ENCODE assay signal across 9 mouse cellular contexts in genomic region chr7:130206181-130206582, GRCm38 (mm10).
DNase-seq lines count a peak whose midpoint lies in the region; ATAC-seq lines count a peak whose summit lies in the region.
"Had no signal": no experiment of that assay in that cellular context is flagged by ENCODE, and none has a peak within 500 bp of the region (broad histone marks: within the 10 kb centered on the region; RNA-seq: fewer than 3 reads in every experiment).

No protein-coding gene starts in this region.

- intact Hi-C loops in heart, postnatal 25 days (cut with DNase I), result no loop called here
- intact Hi-C loops in heart, postnatal 36 days (cut with DNase I), result no loop called here

- H3K9ac ChIP-seq in kidney, embryonic 15.5 days, result no peak overlapping the region

- WGBS in embryonic facial prominence, embryonic 10.5 days, result 35% methylated on average over 6 of the region's 6 CpGs
- 23% methylated on average over 6 of the region's 6 CpGs for WGBS in kidney, embryonic 15.5 days

- peak; percentile 7 for DNase-seq in heart, postnatal 25 days (ENCODE audit: low spot score)
- no peak for DNase-seq in heart, postnatal 36 days
- peak; percentile 37 for DNase-seq in embryonic facial prominence, embryonic 10.5 days (ENCODE audit: low spot score)
- peak; percentile 17 to 42 for DNase-seq in lung, postnatal 4 days
- DNase-seq in frontal cortex, postnatal 14 days (ENCODE audit: low spot score in 2 of 2), result no peak
- no peak for DNase-seq in right cerebral cortex, postnatal 14 days
- DNase-seq in urinary bladder, postnatal 25 days (ENCODE audit: low spot score), result no peak

- peaks cover 49% of the 10 kb centered on the region for H3K4me1 ChIP-seq in embryonic facial prominence, embryonic 10.5 days
- H3K4me1 ChIP-seq in kidney, embryonic 15.5 days, result peaks cover 66% of the 10 kb centered on the region

- ATAC-seq in kidney, embryonic 15.5 days (replicated peaks; ENCODE audit: low FRiP score), result peak; percentile 57; the same call in 1 of the 2 replicates
- ATAC-seq: inflammation-experienced regulatory T-cells, adult 6 months had no signal

- 0 out of 2 replicates have a peak overlapping the region, but pooled peaks have one; percentile 13 for H3K4me3 ChIP-seq in embryonic facial prominence, embryonic 10.5 days
- no peak overlapping the region for H3K4me3 ChIP-seq in kidney, embryonic 15.5 days (replicated peaks)

- 0 out of 2 replicates have a peak, but pooled peaks cover under 1% of the 10 kb centered on the region for H3K27me3 ChIP-seq in embryonic facial prominence, embryonic 10.5 days (replicated peaks; ENCODE audit: low read depth, poor library complexity, severe bottlenecking)
- no peaks in the 10 kb centered on the region for H3K27me3 ChIP-seq in kidney, embryonic 15.5 days

- H3K36me3 ChIP-seq in embryonic facial prominence, embryonic 10.5 days (replicated peaks), result peaks cover 41% of the 10 kb centered on the region
- peaks cover 17% of the 10 kb centered on the region; the same call in 1 of the 2 replicates for H3K36me3 ChIP-seq in kidney, embryonic 15.5 days

- H3K27ac ChIP-seq in embryonic facial prominence, embryonic 10.5 days (replicated peaks), result peak overlapping the region; percentile 37
- H3K27ac ChIP-seq in kidney, embryonic 15.5 days, result peak overlapping the region; percentile 77

- H3K4me2 ChIP-seq in kidney, embryonic 15.5 days, result 0 out of 2 replicates have a peak overlapping the region, but pooled peaks have one; percentile 1

- H3K9me3 ChIP-seq in embryonic facial prominence, embryonic 10.5 days, result no peaks in the 10 kb centered on the region
- no peaks in the 10 kb centered on the region for H3K9me3 ChIP-seq in kidney, embryonic 15.5 days (replicated peaks)

Comparison
In these comparisons a context has a peak if more than half of its experiments do, and no peak if none do; other contexts are left out.
1. DNase-seq: peak in heart, postnatal 25 days (single experiment), embryonic facial prominence, embryonic 10.5 days (single experiment) and lung, postnatal 4 days (2 of 2); none in heart, postnatal 36 days (0 of 2), frontal cortex, postnatal 14 days (0 of 2), right cerebral cortex, postnatal 14 days (single experiment) and urinary bladder, postnatal 25 days (single experiment).